Comparison of ENCODE assay signal across 9 mouse cellular contexts in the genomic region with DNA sequence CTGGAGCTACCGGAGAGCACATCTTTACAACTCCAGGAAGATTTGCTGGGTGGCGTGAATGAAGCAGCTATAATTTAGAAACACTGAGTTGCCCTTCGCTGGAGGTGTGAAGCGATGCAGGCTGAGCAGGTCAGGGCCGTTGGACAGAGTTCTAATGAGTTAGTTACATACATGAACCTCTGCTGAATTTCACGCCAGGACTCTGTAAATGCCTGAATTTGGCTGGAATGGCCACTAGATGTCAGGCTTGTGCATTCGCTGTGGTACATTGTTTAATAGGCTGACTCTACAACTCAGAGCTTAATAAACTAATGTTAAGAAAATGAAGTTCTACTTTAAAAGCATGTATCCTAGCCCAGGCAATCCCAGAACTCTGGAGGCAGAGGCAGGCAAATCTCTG. TPM values are rescaled to one million over a fixed set of nuclear protein-coding genes. Genes with fewer than 3 reads are reported as not detected.
DNase-seq lines count a peak whose midpoint lies in the region; ATAC-seq and TF ChIP-seq lines count a peak whose summit lies in the region.
"Had no signal": no experiment of that assay in that cellular context is flagged by ENCODE, and none has a peak within 500 bp of the region (broad histone marks: within the 10 kb centered on the region; RNA-seq: fewer than 3 reads in every experiment).

No protein-coding gene starts in this region.

- H3K4me1 ChIP-seq in kidney, postnatal 0 days (replicated peaks; ENCODE audit: insufficient read depth, low read length), result peaks cover 4% of the 10 kb centered on the region; the same call in 1 of the 2 replicates
- no peaks in the 10 kb centered on the region for H3K4me1 ChIP-seq in liver, embryonic 14.5 days (replicated peaks; ENCODE audit: control insufficient read depth in 2 of 2, insufficient read depth in 2 of 2, low read length in 1 of 2)

- H3K27me3 ChIP-seq in kidney, postnatal 0 days (ENCODE audit: insufficient read depth, low read length), result no peaks in the 10 kb centered on the region
- H3K27me3 ChIP-seq in liver, embryonic 14.5 days (ENCODE audit: control insufficient read depth, insufficient read depth, low read length), result no peaks in the 10 kb centered on the region
- H3K27me3 ChIP-seq: lung, embryonic 15.5 days had no signal

- H3K36me3 ChIP-seq in kidney, postnatal 0 days (ENCODE audit: insufficient read depth, low read length), result no peaks in the 10 kb centered on the region
- H3K36me3 ChIP-seq in liver, embryonic 14.5 days (replicated peaks; ENCODE audit: control insufficient read depth, insufficient read depth, low read depth), result no peaks in the 10 kb centered on the region
- H3K36me3 ChIP-seq: lung, embryonic 15.5 days had no signal

- H3K9me3 ChIP-seq in kidney, postnatal 0 days (replicated peaks; ENCODE audit: low read length), result no peaks in the 10 kb centered on the region
- H3K9me3 ChIP-seq in liver, embryonic 14.5 days (ENCODE audit: control insufficient read depth, low read length), result no peaks in the 10 kb centered on the region
- H3K9me3 ChIP-seq: lung, embryonic 15.5 days had no signal

- H3K9ac ChIP-seq in kidney, postnatal 0 days (ENCODE audit: low read depth, low read length), result no peak overlapping the region
- no peak overlapping the region for H3K9ac ChIP-seq in liver, embryonic 14.5 days (replicated peaks)
- H3K9ac ChIP-seq: lung, embryonic 15.5 days had no signal

- TF ChIP-seq EP300 in liver, embryonic 14.5 days (IDR thresholded peaks at IDR 0.05; ENCODE audit: low read depth), result no peak

- peak; percentile 70 for DNase-seq in CD4-positive, CD25-positive, alpha-beta regulatory T cell, adult 2 months (ENCODE audit: low read depth, low spot score)
- DNase-seq in 3134 (ENCODE audit: extremely low read depth, insufficient read length, low spot score), result peak; percentile 57
- DNase-seq in brain, adult 2 months (ENCODE audit: low read depth, low spot score), result peak; percentile 72
- DNase-seq in forelimb bud, embryonic 11.5 days (ENCODE audit: low read depth, low spot score), result peak; percentile 59
- peak; percentile 79 for DNase-seq in kidney, postnatal 0 days (ENCODE audit: low spot score)
- no peak for DNase-seq in liver, embryonic 14.5 days (ENCODE audit: low read depth in 3 of 3, low spot score in 3 of 3)
- peak; percentile 30 for DNase-seq in right cerebral cortex, postnatal 25 days

- TF ChIP-seq CTCF in kidney, postnatal 0 days (IDR thresholded peaks at IDR 0.05; ENCODE audit: low read depth), result peak; percentile 89
- TF ChIP-seq CTCF in liver, embryonic 14.5 days (IDR thresholded peaks at IDR 0.05; ENCODE audit: low read depth), result peak; percentile 67

- H3K4me3 ChIP-seq in kidney, postnatal 0 days (replicated peaks; ENCODE audit: low read depth, low read length), result no peak overlapping the region
- no peak overlapping the region for H3K4me3 ChIP-seq in liver, embryonic 14.5 days (ENCODE audit: insufficient read depth in 1 of 2, low read depth in 2 of 2, low read length in 2 of 2)
- H3K4me3 ChIP-seq: lung, embryonic 15.5 days had no signal

- no peak overlapping the region for H3K4me2 ChIP-seq in kidney, postnatal 0 days (ENCODE audit: low read length)
- no peak overlapping the region for H3K4me2 ChIP-seq in liver, embryonic 14.5 days (ENCODE audit: low read depth)
- H3K4me2 ChIP-seq: lung, embryonic 15.5 days had no signal

- 13% methylated on average over 7 of the region's 7 CpGs for WGBS in kidney, postnatal 0 days
- WGBS in liver, embryonic 14.5 days (ENCODE audit: insufficient replicate concordance), result 19% methylated on average over 7 of the region's 7 CpGs

- H3K27ac ChIP-seq in kidney, postnatal 0 days, result no peak overlapping the region
- H3K27ac ChIP-seq in liver, embryonic 14.5 days, result no peak overlapping the region
- H3K27ac ChIP-seq: lung, embryonic 15.5 days had no signal

- no peak for ATAC-seq in CD4-positive, CD25-positive, alpha-beta regulatory T cell, adult 4 months
- no peak for ATAC-seq in kidney, postnatal 0 days (replicated peaks; ENCODE audit: low FRiP score, low read depth)
- no peak for ATAC-seq in liver, embryonic 14.5 days (ENCODE audit: insufficient read depth)

RNA-seq across cellular contexts. Expression of gene Olfr159, which starts 7.4 kb away (rescaled TPM):
- polyA plus RNA-seq in CD4-positive, CD25-positive, alpha-beta regulatory T cell, adult 4 months (2017; shearing (Covaris generic)), result not detected
- not detected in 2 replicates for polyA plus RNA-seq in kidney, postnatal 0 days (2015; fragmentation: Nextera tagmentation; extraction: Ambion mirVana)
- not detected in 2 replicates for polyA plus RNA-seq in liver, embryonic 14.5 days (2012; rRNA removed)
- not detected in 2 replicates for polyA plus RNA-seq in liver, embryonic 14.5 days (2014; fragmentation: Nextera tagmentation; extraction: Ambion mirVana)
- polyA plus RNA-seq: lung, embryonic 15.5 days had no signal

RNA-seq across cellular contexts. Expression of gene Spaar, which starts 33.6 kb away (rescaled TPM):
- not detected for polyA plus RNA-seq in CD4-positive, CD25-positive, alpha-beta regulatory T cell, adult 4 months (2017; shearing (Covaris generic))
- 0.40 and 0.43 TPM in 2 replicates for polyA plus RNA-seq in kidney, postnatal 0 days (2015; fragmentation: Nextera tagmentation; extraction: Ambion mirVana)
- polyA plus RNA-seq in liver, embryonic 14.5 days (2012; rRNA removed), result 0.01 and 0.02 TPM in 2 replicates
- 0.03 TPM in 1 of 2 replicates, not detected in the other for polyA plus RNA-seq in liver, embryonic 14.5 days (2014; fragmentation: Nextera tagmentation; extraction: Ambion mirVana)

RNA-seq across cellular contexts. Expression of gene Hrct1, which starts 36.4 kb away (rescaled TPM):
- not detected for polyA plus RNA-seq in CD4-positive, CD25-positive, alpha-beta regulatory T cell, adult 4 months (2017; shearing (Covaris generic))
- polyA plus RNA-seq in kidney, postnatal 0 days (2015; fragmentation: Nextera tagmentation; extraction: Ambion mirVana), result 2.7 and 3.2 TPM in 2 replicates
- polyA plus RNA-seq in liver, embryonic 14.5 days (2012; rRNA removed), result 0.08 and 0.09 TPM in 2 replicates
- polyA plus RNA-seq in liver, embryonic 14.5 days (2014; fragmentation: Nextera tagmentation; extraction: Ambion mirVana), result 0.06 and 0.21 TPM in 2 replicates

RNA-seq across cellular contexts. Expression of gene Olfr71, which starts 53.4 kb away (rescaled TPM):
- polyA plus RNA-seq in CD4-positive, CD25-positive, alpha-beta regulatory T cell, adult 4 months (2017; shearing (Covaris generic)), result not detected
- polyA plus RNA-seq in kidney, postnatal 0 days (2015; fragmentation: Nextera tagmentation; extraction: Ambion mirVana), result not detected in 2 replicates
- polyA plus RNA-seq in liver, embryonic 14.5 days (2012; rRNA removed), result not detected in 2 replicates
- not detected in 2 replicates for polyA plus RNA-seq in liver, embryonic 14.5 days (2014; fragmentation: Nextera tagmentation; extraction: Ambion mirVana)
- polyA plus RNA-seq: lung, embryonic 15.5 days had no signal

Comparison
In these comparisons a context has a peak if more than half of its experiments do, and no peak if none do; other contexts are left out.
1. DNase-seq: peak in CD4-positive, CD25-positive, alpha-beta regulatory T cell, adult 2 months (single experiment), 3134 (single experiment), brain, adult 2 months (single experiment), forelimb bud, embryonic 11.5 days (single experiment), kidney, postnatal 0 days (single experiment) and right cerebral cortex, postnatal 25 days (single experiment); none in liver, embryonic 14.5 days (0 of 3).